Mouse (Mus musculus): ENCODE data around the gene Nprl2. TPM values are rescaled to one million over a fixed set of nuclear protein-coding genes. Genes with fewer than 3 reads are reported as not detected.

The Nprl2 gene
- polyA plus RNA-seq, 1 experiment from 2014 or later, result 26.8 TPM

- Histone ChIP-seq H3K4me3 (ENCODE audit: low read depth, low read length) (peak overlapping the region; percentile 60), H3K36me3 (ENCODE audit: control insufficient read depth, insufficient read depth, low read length) (0 out of 2 replicates have a peak, but pooled peaks cover 9% of the 10 kb centered on the region), H3K4me2 (peak overlapping the region; percentile 73), H3K27me3 (ENCODE audit: control insufficient read depth, insufficient read depth, low read length) (no peaks in the 10 kb centered on the region), H3K27ac (ENCODE audit: low read depth, low read length) (no peak overlapping the region), H3K9me3 (replicated peaks; ENCODE audit: control insufficient read depth, low read length) (no peaks in the 10 kb centered on the region), H3K9ac (ENCODE audit: low read depth, low read length) (peak overlapping the region; percentile 11; the same call in 1 of the 2 replicates), H3K4me1 (ENCODE audit: control insufficient read depth, insufficient read depth, low read length) (peaks cover 30% of the 10 kb centered on the region)
- ATAC-seq (replicated peaks; ENCODE audit: insufficient number of reproducible peaks, low FRiP score, low TSS enrichment), result no peak
- 36% methylated on average over 10 of the region's 10 CpGs for WGBS (ENCODE audit: insufficient replicate concordance)
Observed at GRCm38 (mm10) chr9:107541005-107541404, 1.0 kb upstream of the Nprl2 start.

- Histone ChIP-seq H3K27ac (ENCODE audit: low read depth, low read length) (no peak overlapping the region), H3K9ac (ENCODE audit: low read depth, low read length) (peak overlapping the region; percentile 67), H3K4me1 (ENCODE audit: control insufficient read depth, insufficient read depth, low read length) (peaks cover 22% of the 10 kb centered on the region), H3K4me2 (peak overlapping the region; percentile 73), H3K9me3 (replicated peaks; ENCODE audit: control insufficient read depth, low read length) (no peaks in the 10 kb centered on the region), H3K4me3 (ENCODE audit: low read depth, low read length) (peak overlapping the region; percentile 60), H3K27me3 (ENCODE audit: control insufficient read depth, insufficient read depth, low read length) (no peaks in the 10 kb centered on the region), H3K36me3 (ENCODE audit: control insufficient read depth, insufficient read depth, low read length) (0 out of 2 replicates have a peak, but pooled peaks cover 9% of the 10 kb centered on the region)
- WGBS (ENCODE audit: insufficient replicate concordance), result 1% methylated on average over 11 of the region's 11 CpGs
- ATAC-seq (replicated peaks; ENCODE audit: insufficient number of reproducible peaks, low FRiP score, low TSS enrichment), result no peak; the same call in 1 of the 2 replicates
Observed at GRCm38 (mm10) chr9:107542352-107542686, 293 bp downstream of the Nprl2 start.

- no peaks in the 10 kb centered on the region for H3K9me3 ChIP-seq (replicated peaks; ENCODE audit: control insufficient read depth, low read length)
- H3K36me3 ChIP-seq (ENCODE audit: control insufficient read depth, insufficient read depth, low read length), result 0 out of 2 replicates have a peak, but pooled peaks cover 9% of the 10 kb centered on the region
- no peak overlapping the region for H3K27ac ChIP-seq (ENCODE audit: low read depth, low read length)
- ATAC-seq (replicated peaks; ENCODE audit: insufficient number of reproducible peaks, low FRiP score, low TSS enrichment), result no peak
- peak overlapping the region; percentile 67 for H3K9ac ChIP-seq (ENCODE audit: low read depth, low read length)
- 37% methylated on average over 8 of the region's 8 CpGs for WGBS (ENCODE audit: insufficient replicate concordance)
- H3K4me3 ChIP-seq (ENCODE audit: low read depth, low read length), result peak overlapping the region; percentile 60
- H3K4me2 ChIP-seq, result peak overlapping the region; percentile 73
- 0 out of 2 replicates have a peak, but pooled peaks cover 2% of the 10 kb centered on the region for H3K27me3 ChIP-seq (ENCODE audit: control insufficient read depth, insufficient read depth, low read length)
- peaks cover 23% of the 10 kb centered on the region for H3K4me1 ChIP-seq (ENCODE audit: control insufficient read depth, insufficient read depth, low read length)
Observed at GRCm38 (mm10) chr9:107542721-107543120, 695 bp downstream of the Nprl2 start.

- H3K9ac ChIP-seq (ENCODE audit: low read depth, low read length), result no peak overlapping the region
Observed at GRCm38 (mm10) chr9:107543299-107543698, 1.3 kb downstream of the Nprl2 start.

GRCm38 (mm10) chr9:107544196-107544700 lies 2.2 kb downstream of the Nprl2 start:
- H3K36me3 ChIP-seq (ENCODE audit: control insufficient read depth, insufficient read depth, low read length), result 0 out of 2 replicates have a peak, but pooled peaks cover 4% of the 10 kb centered on the region
- H3K4me2 ChIP-seq, result no peak overlapping the region
- H3K27ac ChIP-seq (ENCODE audit: low read depth, low read length), result no peak overlapping the region
- no peak overlapping the region for H3K9ac ChIP-seq (ENCODE audit: low read depth, low read length)
- H3K4me1 ChIP-seq (ENCODE audit: control insufficient read depth, insufficient read depth, low read length), result peaks cover 23% of the 10 kb centered on the region
- H3K4me3 ChIP-seq (ENCODE audit: low read depth, low read length), result no peak overlapping the region
- no peak for ATAC-seq (replicated peaks; ENCODE audit: insufficient number of reproducible peaks, low FRiP score, low TSS enrichment)
- 89% methylated on average over 17 of the region's 17 CpGs for WGBS (ENCODE audit: insufficient replicate concordance)
- H3K9me3 ChIP-seq (replicated peaks; ENCODE audit: control insufficient read depth, low read length), result no peaks in the 10 kb centered on the region
- H3K27me3 ChIP-seq (ENCODE audit: control insufficient read depth, insufficient read depth, low read length), result peaks cover 10% of the 10 kb centered on the region

More at GRCm38 (mm10) chr9:107543299-107543698, 1.3 kb downstream of the Nprl2 start:
- H3K4me1 ChIP-seq (ENCODE audit: control insufficient read depth, insufficient read depth, low read length), result peaks cover 23% of the 10 kb centered on the region
- WGBS (ENCODE audit: insufficient replicate concordance), result 84% methylated on average over 11 of the region's 11 CpGs
- H3K27ac ChIP-seq (ENCODE audit: low read depth, low read length), result no peak overlapping the region
- H3K4me3 ChIP-seq (ENCODE audit: low read depth, low read length), result no peak overlapping the region
- no peak overlapping the region; the same call in 1 of the 2 replicates for H3K4me2 ChIP-seq
- H3K27me3 ChIP-seq (ENCODE audit: control insufficient read depth, insufficient read depth, low read length), result 0 out of 2 replicates have a peak, but pooled peaks cover 3% of the 10 kb centered on the region
- no peaks in the 10 kb centered on the region for H3K9me3 ChIP-seq (replicated peaks; ENCODE audit: control insufficient read depth, low read length)
- no peak for ATAC-seq (replicated peaks; ENCODE audit: insufficient number of reproducible peaks, low FRiP score, low TSS enrichment)
- H3K36me3 ChIP-seq (ENCODE audit: control insufficient read depth, insufficient read depth, low read length), result 0 out of 2 replicates have a peak, but pooled peaks cover 7% of the 10 kb centered on the region

- WGBS (ENCODE audit: insufficient replicate concordance), result 90% methylated on average over 12 of the region's 12 CpGs
- no peak for ATAC-seq (replicated peaks; ENCODE audit: insufficient number of reproducible peaks, low FRiP score, low TSS enrichment)
- no peak overlapping the region for H3K4me3 ChIP-seq (ENCODE audit: low read depth, low read length)
- H3K27me3 ChIP-seq (ENCODE audit: control insufficient read depth, insufficient read depth, low read length), result peaks cover 14% of the 10 kb centered on the region
- H3K27ac ChIP-seq (ENCODE audit: low read depth, low read length), result no peak overlapping the region
- H3K36me3 ChIP-seq (ENCODE audit: control insufficient read depth, insufficient read depth, low read length), result no peaks in the 10 kb centered on the region
- peaks cover 23% of the 10 kb centered on the region for H3K4me1 ChIP-seq (ENCODE audit: control insufficient read depth, insufficient read depth, low read length)
- no peak overlapping the region for H3K4me2 ChIP-seq
- H3K9ac ChIP-seq (ENCODE audit: low read depth, low read length), result no peak overlapping the region
- no peaks in the 10 kb centered on the region for H3K9me3 ChIP-seq (replicated peaks; ENCODE audit: control insufficient read depth, low read length)
Observed at GRCm38 (mm10) chr9:107544729-107545128, 2.7 kb downstream of the Nprl2 start.

GRCm38 (mm10) chr9:107545199-107545598 lies 3.2 kb downstream of the Nprl2 start:
- Histone ChIP-seq H3K4me2 (no peak overlapping the region), H3K9me3 (replicated peaks; ENCODE audit: control insufficient read depth, low read length) (no peaks in the 10 kb centered on the region), H3K27me3 (ENCODE audit: control insufficient read depth, insufficient read depth, low read length) (peaks cover 17% of the 10 kb centered on the region), H3K4me3 (ENCODE audit: low read depth, low read length) (no peak overlapping the region), H3K27ac (ENCODE audit: low read depth, low read length) (no peak overlapping the region), H3K9ac (ENCODE audit: low read depth, low read length) (no peak overlapping the region), H3K36me3 (ENCODE audit: control insufficient read depth, insufficient read depth, low read length) (no peaks in the 10 kb centered on the region), H3K4me1 (ENCODE audit: control insufficient read depth, insufficient read depth, low read length) (peaks cover 23% of the 10 kb centered on the region)
- no peak for ATAC-seq (replicated peaks; ENCODE audit: insufficient number of reproducible peaks, low FRiP score, low TSS enrichment)
- WGBS (ENCODE audit: insufficient replicate concordance), result 83% methylated on average over 10 of the region's 10 CpGs

GRCm38 (mm10) chr9:107545602-107546001 lies 3.6 kb downstream of the Nprl2 start:
- H3K4me1 ChIP-seq (ENCODE audit: control insufficient read depth, insufficient read depth, low read length), result peaks cover 24% of the 10 kb centered on the region
- H3K27ac ChIP-seq (ENCODE audit: low read depth, low read length), result no peak overlapping the region
- no peak overlapping the region for H3K4me3 ChIP-seq (ENCODE audit: low read depth, low read length)
- no peak overlapping the region for H3K9ac ChIP-seq (ENCODE audit: low read depth, low read length)
- 9% methylated on average over 3 of the region's 3 CpGs for WGBS (ENCODE audit: insufficient replicate concordance)
- no peaks in the 10 kb centered on the region for H3K9me3 ChIP-seq (replicated peaks; ENCODE audit: control insufficient read depth, low read length)
- H3K27me3 ChIP-seq (ENCODE audit: control insufficient read depth, insufficient read depth, low read length), result peaks cover 21% of the 10 kb centered on the region
- H3K4me2 ChIP-seq, result no peak overlapping the region
- H3K36me3 ChIP-seq (ENCODE audit: control insufficient read depth, insufficient read depth, low read length), result no peaks in the 10 kb centered on the region
- ATAC-seq (replicated peaks; ENCODE audit: insufficient number of reproducible peaks, low FRiP score, low TSS enrichment), result no peak

GRCm38 (mm10) chr9:107547026-107547425 lies 5.0 kb downstream of the Nprl2 start, which contains the start of gene Zmynd10:
Gene Zmynd10 (plus strand): TSS chr9:107547298.
- H3K4me1 ChIP-seq (ENCODE audit: control insufficient read depth, insufficient read depth, low read length), result peaks cover 31% of the 10 kb centered on the region
- no peaks in the 10 kb centered on the region for H3K36me3 ChIP-seq (ENCODE audit: control insufficient read depth, insufficient read depth, low read length)
- 5% methylated on average over 20 of the region's 20 CpGs for WGBS (ENCODE audit: insufficient replicate concordance)
- peaks cover 30% of the 10 kb centered on the region for H3K27me3 ChIP-seq (ENCODE audit: control insufficient read depth, insufficient read depth, low read length)
- no peak within 1 kb of the TSS for H3K27ac ChIP-seq (ENCODE audit: low read depth, low read length)
- H3K4me3 ChIP-seq (ENCODE audit: low read depth, low read length), result peak within 1 kb of the TSS; percentile 17
- ATAC-seq (replicated peaks; ENCODE audit: insufficient number of reproducible peaks, low FRiP score, low TSS enrichment), result peak; percentile 44; the same call in 1 of the 2 replicates
- H3K9me3 ChIP-seq (replicated peaks; ENCODE audit: control insufficient read depth, low read length), result no peaks in the 10 kb centered on the region
- peak within 1 kb of the TSS; percentile 55 for H3K4me2 ChIP-seq
- peak within 1 kb of the TSS; percentile 6; the same call in 1 of the 2 replicates for H3K9ac ChIP-seq (ENCODE audit: low read depth, low read length)

Measured in heart, embryonic 11.5 days (tissue).